Mouse (Mus musculus) spleen, postnatal 36 days (tissue): Measurements from ENCODE around the gene Ermard.

Experiments
- DNase-seq, 2 experiments: peaks; one replicate each; pipeline ENCODE4 v3.0.0; 2022; ENCODE audit warnings: low spot score in 2 of 2, mixed read lengths in 1 of 2

Gene Ermard

GRCm38 (mm10) chr17:15060356-15060755 lies 19.3 kb downstream of the Ermard start:
- DNase-seq, result no peak

GRCm38 (mm10) chr17:15065391-15066024 lies 24.5 kb downstream of the Ermard start:
- DNase-seq, result no peak

DNA sequence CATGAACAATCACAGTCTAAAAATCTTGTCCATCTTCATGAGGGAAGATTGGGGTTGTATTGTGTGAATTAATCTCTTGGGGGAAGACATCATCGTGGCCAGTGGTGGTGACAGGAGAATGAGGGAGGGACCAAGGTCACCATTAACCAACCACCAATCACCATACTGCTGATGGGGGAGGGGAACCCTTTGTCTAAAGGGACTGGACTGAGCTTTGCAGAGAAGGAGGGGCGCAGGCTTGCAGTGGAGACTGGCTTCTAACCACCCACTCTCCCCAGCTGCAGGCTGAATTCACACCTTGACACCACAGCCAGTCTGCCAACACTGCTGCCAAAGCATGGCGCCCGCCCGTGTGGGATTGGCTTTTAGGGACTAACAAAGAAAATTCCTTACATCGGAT lies 25.1 kb downstream of the Ermard start:
- no peak for DNase-seq

DNA sequence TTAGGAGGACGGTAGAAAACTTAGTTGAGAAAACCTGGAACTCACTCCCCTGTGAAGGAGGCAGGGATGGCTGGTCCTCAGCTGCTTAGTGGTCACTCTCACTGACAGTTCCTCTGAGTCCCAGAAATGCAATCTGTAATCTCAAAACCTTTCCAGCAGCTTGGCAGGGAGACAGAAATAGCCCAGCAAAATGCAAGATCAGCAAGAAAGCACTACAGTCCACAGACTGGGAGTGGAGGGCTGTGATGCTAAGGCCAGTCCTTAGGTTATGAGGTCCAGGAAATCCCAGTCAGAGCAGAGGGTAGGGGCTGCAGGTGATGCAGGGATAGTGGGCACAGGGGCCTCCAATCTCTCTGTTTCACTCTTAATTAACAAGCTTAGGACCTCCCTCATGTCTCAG lies 25.9 kb downstream of the Ermard start:
- no peak for DNase-seq

DNA sequence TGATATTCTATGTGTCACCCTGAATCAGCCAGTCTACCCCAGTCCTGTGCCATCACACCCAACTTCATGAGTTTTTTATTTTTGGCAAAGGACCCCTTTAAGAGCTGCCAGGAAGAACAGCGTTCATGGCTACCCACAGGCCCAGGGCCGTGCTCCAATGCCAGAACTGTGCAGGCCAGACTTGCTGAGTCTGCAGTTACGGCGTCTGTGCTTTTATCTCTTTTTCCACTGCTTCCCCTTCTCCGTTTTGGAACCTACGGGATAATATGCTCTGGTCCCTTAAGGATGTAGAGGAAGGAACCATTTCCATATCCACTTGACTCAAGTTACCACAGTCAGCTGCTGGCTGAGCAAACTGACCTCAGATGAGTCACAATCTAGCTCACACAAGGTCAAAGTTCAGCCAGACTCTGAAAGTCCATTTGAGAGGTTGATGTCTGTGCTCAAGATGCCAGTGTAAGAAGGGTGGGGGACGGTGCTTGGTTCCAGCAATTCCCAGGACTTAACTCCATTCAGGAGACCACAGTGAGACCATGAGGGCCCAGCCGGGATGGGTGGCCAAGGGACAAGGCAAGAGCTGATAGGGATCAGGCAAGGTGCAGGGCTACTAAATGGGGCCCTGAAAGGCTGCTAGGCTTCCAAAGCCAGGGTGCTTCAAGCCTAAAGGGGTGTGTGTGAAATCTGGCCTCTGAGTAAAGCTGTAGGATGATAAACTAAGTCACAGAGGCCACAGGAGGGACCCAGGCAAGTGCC lies 27.2 kb downstream of the Ermard start:
- no peak for DNase-seq

DNA sequence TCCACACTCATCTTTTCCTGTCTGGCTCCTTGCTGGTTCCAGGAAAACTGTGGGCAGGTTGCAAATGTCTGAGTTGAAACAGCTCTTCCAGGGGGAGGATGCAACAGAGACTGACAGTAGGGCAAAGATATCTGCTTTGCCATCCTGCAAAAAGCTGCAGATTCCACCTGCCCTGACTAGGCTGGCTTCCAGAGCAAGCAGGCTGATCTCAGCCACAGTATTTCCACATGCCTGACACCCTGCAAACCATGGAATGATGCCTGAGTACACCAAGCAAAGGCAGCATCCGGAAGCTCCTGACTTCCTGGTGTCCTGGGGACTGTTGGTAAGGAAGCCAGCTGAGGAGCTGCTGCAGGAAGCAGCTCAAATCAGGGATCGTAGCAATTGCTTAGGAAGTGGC lies 28.1 kb downstream of the Ermard start:
- DNase-seq, result no peak

DNA sequence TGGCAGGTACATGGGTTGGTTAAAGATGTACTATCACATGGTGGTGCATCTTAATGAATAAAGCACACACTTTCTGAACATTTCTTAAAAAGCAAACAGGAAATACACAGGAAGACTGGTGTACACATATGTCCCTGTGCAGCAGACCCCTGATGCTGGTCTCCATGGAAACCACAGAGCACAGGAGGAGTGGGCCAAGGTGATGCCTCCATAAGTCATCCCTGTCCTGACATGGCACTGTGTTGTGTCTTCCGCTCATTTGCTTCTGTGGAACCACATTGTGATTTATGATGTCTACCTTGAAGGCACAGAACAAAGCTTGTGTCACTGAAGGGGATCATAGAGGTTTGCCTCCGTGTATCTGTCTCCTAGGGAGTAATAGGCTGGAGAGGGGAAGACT lies 31.2 kb downstream of the Ermard start:
- no peak for DNase-seq

- no peak for DNase-seq
Observed at GRCm38 (mm10) chr17:15075033-15075432, 34.0 kb downstream of the Ermard start.

DNA sequence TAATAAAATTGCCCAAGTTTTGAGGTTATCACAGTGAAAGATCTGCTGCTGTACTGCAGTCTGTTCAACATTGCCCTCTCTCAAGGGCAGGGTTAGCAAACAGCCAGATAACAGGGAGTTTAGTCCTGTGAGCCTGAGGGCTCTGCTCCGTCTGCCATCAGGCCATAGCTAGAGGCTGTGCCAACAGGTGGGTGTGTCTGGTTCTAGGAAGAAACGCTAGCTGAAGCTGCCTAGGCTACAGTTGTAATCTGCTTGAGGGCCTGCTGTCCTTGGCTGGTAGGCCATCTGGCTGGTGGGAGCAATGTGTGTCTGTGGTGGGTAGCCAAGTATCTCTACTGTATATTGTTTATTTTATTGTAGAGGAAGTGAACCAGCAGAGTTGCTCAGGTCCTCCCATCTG lies 36.5 kb downstream of the Ermard start:
- no peak for DNase-seq

DNA sequence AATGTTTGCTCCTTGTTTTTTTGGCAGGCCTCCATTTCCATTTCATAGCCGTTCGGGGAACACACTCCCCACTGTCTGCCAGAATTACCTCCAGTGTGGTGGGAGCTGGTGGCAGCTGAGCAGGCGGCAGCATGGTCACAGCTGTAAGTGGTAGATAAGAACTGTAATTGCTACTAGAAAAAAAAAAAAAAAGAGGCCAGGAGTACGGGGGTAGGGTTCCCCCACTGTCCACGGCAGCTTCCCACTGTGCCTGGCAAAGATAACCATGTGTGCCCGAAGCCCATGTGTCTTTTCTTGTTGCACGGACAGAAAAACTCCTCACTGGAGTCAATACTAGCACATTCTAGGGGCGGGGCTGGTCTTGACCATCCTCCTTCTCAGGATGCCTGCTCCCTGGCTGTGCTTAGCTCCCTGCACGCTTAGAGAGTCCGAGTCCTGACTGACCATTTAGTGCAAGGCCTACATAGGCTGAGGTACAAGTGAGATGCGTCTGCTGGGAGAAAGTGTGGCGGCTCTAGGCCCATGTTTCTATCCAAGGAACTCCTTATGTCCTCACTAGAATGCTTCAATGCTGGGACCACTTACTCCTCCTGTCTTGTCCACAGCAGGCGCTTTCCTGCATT lies 43.3 kb downstream of the Ermard start:
- peak in 1 of 2 experiments; percentile 12 for DNase-seq

DNA sequence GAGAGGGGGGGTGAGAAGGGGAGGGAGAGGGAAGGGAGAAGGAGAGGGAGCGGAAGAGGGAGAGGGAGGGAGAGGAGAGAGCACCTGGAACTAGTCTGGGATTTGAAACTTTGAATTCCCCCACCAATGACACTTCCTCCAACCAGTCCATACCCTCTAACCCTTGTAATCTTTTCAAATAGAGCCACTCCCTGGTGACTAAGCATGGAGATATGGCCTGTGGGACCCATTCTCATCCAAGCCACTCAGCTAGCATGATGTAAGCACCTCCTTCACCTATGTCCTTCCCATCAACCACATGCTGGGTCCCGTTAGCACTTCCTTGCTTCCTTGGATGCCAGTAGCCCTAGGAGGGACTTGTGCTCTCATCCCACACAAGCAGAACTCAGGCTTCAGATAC lies 44.0 kb downstream of the Ermard start:
- DNase-seq, result no peak

GRCm38 (mm10) chr17:15088166-15088565 lies 47.2 kb downstream of the Ermard start:
- DNase-seq, result no peak

DNA sequence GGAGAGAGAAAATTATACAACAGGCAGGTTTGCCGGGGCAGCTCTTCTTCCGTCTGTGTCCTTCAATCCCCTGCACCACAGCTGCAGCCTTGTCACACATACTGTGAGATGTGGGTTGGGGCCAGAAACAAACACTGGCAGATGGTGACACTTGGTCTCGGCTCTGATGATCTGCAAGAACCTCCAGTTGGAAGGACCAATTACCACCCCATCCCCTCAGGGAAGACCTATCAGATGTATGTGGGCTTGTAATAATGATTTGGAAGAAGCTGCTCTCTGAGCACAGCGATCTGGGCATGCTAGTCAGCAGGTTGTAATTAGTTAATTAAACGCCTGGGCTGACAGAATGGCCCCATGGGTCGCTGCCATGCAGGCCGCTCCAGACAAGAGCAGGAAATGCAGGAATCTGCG lies 47.6 kb downstream of the Ermard start:
- no peak for DNase-seq

DNA sequence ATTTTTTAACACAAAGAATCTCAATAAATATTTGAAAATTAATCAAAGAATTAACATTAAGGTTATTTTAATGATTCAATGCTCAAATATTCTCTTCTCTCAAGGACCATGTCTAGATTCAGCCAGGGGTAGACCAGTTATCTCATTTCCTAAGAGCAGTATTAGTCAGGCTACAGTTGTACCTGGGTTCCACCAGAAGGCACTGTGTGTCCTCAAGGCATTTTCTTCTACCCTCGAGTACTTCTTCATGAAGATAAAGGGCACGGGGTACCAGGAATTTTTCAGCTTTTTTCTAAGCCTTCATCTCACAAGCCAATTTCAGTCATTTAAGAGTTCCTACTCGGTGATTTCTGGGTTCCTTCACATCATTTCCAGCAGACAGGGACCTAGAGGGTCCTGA lies 50.7 kb downstream of the Ermard start:
- DNase-seq, result no peak

- no peak for DNase-seq
Observed at GRCm38 (mm10) chr17:15093523-15093922, 52.5 kb downstream of the Ermard start.

GRCm38 (mm10) chr17:15096853-15097252 lies 55.8 kb downstream of the Ermard start:
- DNase-seq, result no peak

GRCm38 (mm10) chr17:15098677-15099076 lies 57.7 kb downstream of the Ermard start:
- no peak for DNase-seq

DNA sequence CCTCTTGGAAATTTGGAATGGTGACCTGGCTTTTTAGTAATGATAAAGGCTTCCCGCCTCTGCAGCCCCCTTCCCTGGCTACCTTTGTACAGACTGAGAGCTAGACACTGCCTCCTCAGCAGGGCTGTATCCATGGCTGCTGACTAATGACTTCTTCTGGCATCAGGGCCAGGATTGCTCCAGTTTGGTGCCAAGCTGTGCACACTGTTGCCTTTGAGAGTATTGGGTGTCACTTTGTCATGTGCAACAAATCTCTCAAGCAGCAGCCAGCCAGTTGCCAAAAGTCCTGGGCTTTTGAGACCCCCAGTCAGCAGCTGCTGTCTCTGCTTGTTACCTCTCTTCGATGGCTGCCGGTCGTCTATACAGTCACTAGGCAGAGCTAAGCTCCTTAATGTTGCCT lies 60.3 kb downstream of the Ermard start:
- DNase-seq, result no peak

GRCm38 (mm10) chr17:15107143-15107649 lies 66.2 kb downstream of the Ermard start:
- DNase-seq, result peak in 1 of 2 experiments; percentile 6

DNA sequence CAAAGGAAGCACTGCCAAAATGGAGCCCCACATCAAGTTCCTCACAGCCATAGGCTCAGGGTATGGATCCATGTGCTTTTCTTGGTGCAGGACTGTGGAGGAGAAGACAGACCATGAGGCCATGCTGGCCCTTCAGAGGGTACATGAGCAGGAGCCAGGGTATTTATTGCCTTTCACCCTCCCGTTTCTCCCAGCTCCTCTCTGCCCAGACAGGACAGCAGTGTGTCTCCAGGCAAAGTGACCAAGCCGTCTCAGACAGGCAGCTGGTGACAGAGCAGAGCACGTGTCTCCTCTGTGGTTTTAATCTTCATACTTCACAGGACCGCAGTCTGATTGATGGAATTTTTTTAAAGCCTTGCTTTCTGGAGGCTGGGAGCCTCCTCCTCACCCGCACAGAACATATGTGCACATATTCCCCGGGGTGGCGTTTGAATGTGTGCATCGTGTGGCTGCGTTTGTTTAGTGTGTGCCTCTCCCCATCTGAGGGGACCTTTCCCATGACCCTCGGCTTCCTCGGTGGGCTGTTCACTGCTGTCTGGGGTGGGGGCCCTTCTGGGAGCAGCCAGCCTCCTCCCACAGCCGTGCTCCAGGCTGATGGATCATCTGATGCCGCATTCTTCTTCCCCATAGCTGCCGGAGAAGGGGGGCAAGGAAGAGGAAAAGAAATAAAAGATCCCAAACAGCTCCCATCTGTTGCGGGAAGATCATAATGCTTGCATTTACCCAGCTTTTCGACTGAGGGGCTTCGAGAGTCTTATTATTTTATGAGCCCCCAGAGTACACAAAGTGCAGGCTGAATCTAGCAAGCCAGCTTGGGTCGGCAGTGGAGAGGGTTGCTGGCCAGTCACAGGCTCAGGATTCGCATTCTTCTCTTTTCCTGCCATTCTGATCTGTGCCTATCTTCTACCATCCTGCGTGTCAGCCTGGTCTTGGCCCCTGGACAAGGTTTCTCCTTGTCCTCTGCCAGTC lies 67.7 kb downstream of the Ermard start:
- DNase-seq, result no peak

- DNase-seq, result no peak
Observed at GRCm38 (mm10) chr17:15115550-15115949, 74.5 kb downstream of the Ermard start.

- no peak for DNase-seq
Observed at GRCm38 (mm10) chr17:15120096-15120495, 79.1 kb downstream of the Ermard start.
